Mouse (Mus musculus) small intestine, adult 2 months (tissue): ENCODE data around the gene 0610010K14Rik. TPM values are rescaled to one million over a fixed set of nuclear protein-coding genes. Genes with fewer than 3 reads are reported as not detected.

ENCODE experiments used
- H3K27ac ChIP-seq: fragments of 200-500 bp; 2 replicates; pipeline ENCODE4 v1.5.1; 2012; ENCODE audit warnings: low read depth, low read length, control low read depth, inconsistent platforms; ENCODE audit not compliant: insufficient read depth
- H3K27me3 ChIP-seq: fragments of 200-500 bp; 2 replicates; pipeline ENCODE4 v1.6.1; 2012; ENCODE audit warnings: mild to moderate bottlenecking, moderate library complexity, low read length, inconsistent platforms; ENCODE audit not compliant: control insufficient read depth, insufficient read depth
- H3K36me3 ChIP-seq: fragments of 200-500 bp; 2 replicates; pipeline ENCODE4 v1.6.1; 2012; ENCODE audit warnings: mild to moderate bottlenecking, low read length, control low read depth, inconsistent platforms; ENCODE audit not compliant: control insufficient read depth, insufficient read depth
- H3K4me1 ChIP-seq: fragments of 200-500 bp; 2 replicates; pipeline ENCODE4 v1.6.1; 2012; ENCODE audit warnings: low read length, inconsistent platforms, mixed read lengths; ENCODE audit not compliant: control insufficient read depth, insufficient read depth, insufficient read length
- H3K4me3 ChIP-seq: fragments of 200-500 bp; 2 replicates; pipeline ENCODE4 v1.5.1; 2012; ENCODE audit warnings: low read depth, mild to moderate bottlenecking, control low read depth, inconsistent platforms, low read length, moderate library complexity
- CTCF ChIP-seq: fragments of 200-500 bp; IDR thresholded peaks from 2 replicates; pipeline ENCODE4 v1.5.1; 2012; ENCODE audit warnings: low read depth, mild to moderate bottlenecking, control low read depth, inconsistent platforms, low read length, moderate library complexity, mixed read lengths; ENCODE audit not compliant: insufficient replicate concordance, insufficient read length; ENCODE audit errors: extremely low read depth
- POLR2A ChIP-seq: fragments of 200-500 bp; IDR thresholded peaks from 2 replicates; pipeline ENCODE4 v1.6.1; 2012; ENCODE audit warnings: low read depth, mild to moderate bottlenecking, control low read depth, inconsistent platforms, low read length, moderate library complexity
- WGBS: fragments of 180-500 bp; shearing (Covaris S2); methylation state at CpG from one replicate; pipeline ENCODE4 v1.1.7; 2018; 5-methylcytosine and 5-hydroxymethylcytosine counted together
- polyA plus RNA-seq: library from polyadenylated mRNA; depleted of rRNA; stranded (reverse); fragments of >200 nt; gene quantifications from 2 replicates; pipeline ENCODE4 v1.2.3, GENCODE M21; 2012; rRNA removed

0610010K14Rik gene
- polyA plus RNA-seq, 1 experiment = 45.3 TPM

- WGBS = 32% methylated on average over 11 of the region's 11 CpGs
- no peaks in the 10 kb centered on the region for H3K27me3 ChIP-seq
- no peaks in the 10 kb centered on the region for H3K36me3 ChIP-seq
- TF ChIP-seq CTCF (no peak), POLR2A (no peak)
- H3K4me3 ChIP-seq = no peak overlapping the region
- H3K4me1 ChIP-seq = no peaks in the 10 kb centered on the region
- no peak overlapping the region for H3K27ac ChIP-seq
Measured at GRCm38 (mm10) chr11:70193354-70194285, 44.1 kb downstream of the 0610010K14Rik start.

GRCm38 (mm10) chr11:70192157-70192556 lies 45.6 kb downstream of the 0610010K14Rik start:
- H3K27me3 ChIP-seq = no peaks in the 10 kb centered on the region
- TF ChIP-seq POLR2A (no peak), CTCF (no peak)
- 68% methylated on average over 4 of the region's 4 CpGs for WGBS
- no peaks in the 10 kb centered on the region for H3K36me3 ChIP-seq
- no peaks in the 10 kb centered on the region for H3K4me1 ChIP-seq
- H3K27ac ChIP-seq = no peak overlapping the region
- no peak overlapping the region for H3K4me3 ChIP-seq

GRCm38 (mm10) chr11:70191188-70191587 lies 46.5 kb downstream of the 0610010K14Rik start:
- WGBS = 78% methylated on average over 6 of the region's 6 CpGs
- H3K27me3 ChIP-seq = no peaks in the 10 kb centered on the region
- no peak overlapping the region for H3K4me3 ChIP-seq
- H3K4me1 ChIP-seq = no peaks in the 10 kb centered on the region
- H3K27ac ChIP-seq = no peak overlapping the region
- no peaks in the 10 kb centered on the region for H3K36me3 ChIP-seq
- TF ChIP-seq POLR2A = no peak
- TF ChIP-seq CTCF = no peak

GRCm38 (mm10) chr11:70189319-70190134 lies 48.2 kb downstream of the 0610010K14Rik start:
- Histone ChIP-seq H3K27ac (no peak overlapping the region), H3K36me3 (no peaks in the 10 kb centered on the region), H3K27me3 (no peaks in the 10 kb centered on the region), H3K4me3 (no peak overlapping the region), H3K4me1 (no peaks in the 10 kb centered on the region)
- 84% methylated on average over 28 of the region's 28 CpGs for WGBS
- TF ChIP-seq CTCF (no peak), POLR2A (no peak)

Other genes starting within 250 kb of the 0610010K14Rik start
- 211 and 564 TPM in 2 replicates for gene Gabarap, start 246.8 kb downstream of the 0610010K14Rik start, polyA plus RNA-seq
- gene Phf23, start 242.1 kb downstream of the 0610010K14Rik start, polyA plus RNA-seq = 5.7 and 12.4 TPM in 2 replicates
- gene Dvl2, start 237.3 kb downstream of the 0610010K14Rik start, polyA plus RNA-seq = 5.2 and 7.4 TPM in 2 replicates
- gene Acadvl, start 222.5 kb downstream of the 0610010K14Rik start, polyA plus RNA-seq = 65.6 and 109 TPM in 2 replicates
- gene Dlg4, start 221.0 kb downstream of the 0610010K14Rik start, polyA plus RNA-seq = 5.3 and 5.5 TPM in 2 replicates
- not detected in 2 replicates for gene Asgr1, start 183.8 kb downstream of the 0610010K14Rik start, polyA plus RNA-seq
- 0.16 and 0.30 TPM in 2 replicates for gene Asgr2, start 145.3 kb downstream of the 0610010K14Rik start, polyA plus RNA-seq
- gene Mgl2, start 107.6 kb downstream of the 0610010K14Rik start, polyA plus RNA-seq = 0.93 and 1.6 TPM in 2 replicates
- gene Clec10a, start 81.7 kb downstream of the 0610010K14Rik start, polyA plus RNA-seq = 0.24 and 1.0 TPM in 2 replicates
- gene Slc16a11, start 25.2 kb downstream of the 0610010K14Rik start, polyA plus RNA-seq = 6.6 and 12.7 TPM in 2 replicates
- gene Slc16a13, start 16.9 kb downstream of the 0610010K14Rik start, polyA plus RNA-seq = 3.2 and 4.7 TPM in 2 replicates
- 0.98 and 2.2 TPM in 2 replicates for gene Bcl6b, start 8.1 kb downstream of the 0610010K14Rik start, polyA plus RNA-seq
- gene Gm21988, start 1.9 kb upstream of the 0610010K14Rik start, polyA plus RNA-seq = 2.6 and 4.4 TPM in 2 replicates
- 86.6 and 182 TPM in 2 replicates for gene Rnasek, start 1.9 kb upstream of the 0610010K14Rik start, polyA plus RNA-seq
- gene Alox12, start 17.4 kb upstream of the 0610010K14Rik start, polyA plus RNA-seq = 0.62 and 1.6 TPM in 2 replicates
- 0.24 and 0.51 TPM in 2 replicates for gene Alox12e, start 84.7 kb upstream of the 0610010K14Rik start, polyA plus RNA-seq
- gene Alox15, start 114.1 kb upstream of the 0610010K14Rik start, polyA plus RNA-seq = 3.2 and 8.7 TPM in 2 replicates
- 7.5 and 12.2 TPM in 2 replicates for gene Pelp1, start 172.1 kb upstream of the 0610010K14Rik start, polyA plus RNA-seq
- 15.3 and 23.2 TPM in 2 replicates for gene Arrb2, start 194.7 kb upstream of the 0610010K14Rik start, polyA plus RNA-seq
- gene Med11, start 214.0 kb upstream of the 0610010K14Rik start, polyA plus RNA-seq = 16.4 and 24.1 TPM in 2 replicates
- 2.5 and 7.1 TPM in 2 replicates for gene Zmynd15, start 221.5 kb upstream of the 0610010K14Rik start, polyA plus RNA-seq
- 28.1 and 48.0 TPM in 2 replicates for gene Cxcl16, start 222.1 kb upstream of the 0610010K14Rik start, polyA plus RNA-seq